Mouse (Mus musculus) T-helper 2 cell (primary cell): Measurements from ENCODE around the gene Ptgfr.

Source experiments
- in situ Hi-C: fragments of 300-600 bp; cut with MboI, MseI; formaldehyde crosslinking; loops from one replicate; pipeline ENCODE4 v1.15.1; 2025; ENCODE audit warnings: high pct_unique_total_duplicates

Gene Ptgfr

DNA sequence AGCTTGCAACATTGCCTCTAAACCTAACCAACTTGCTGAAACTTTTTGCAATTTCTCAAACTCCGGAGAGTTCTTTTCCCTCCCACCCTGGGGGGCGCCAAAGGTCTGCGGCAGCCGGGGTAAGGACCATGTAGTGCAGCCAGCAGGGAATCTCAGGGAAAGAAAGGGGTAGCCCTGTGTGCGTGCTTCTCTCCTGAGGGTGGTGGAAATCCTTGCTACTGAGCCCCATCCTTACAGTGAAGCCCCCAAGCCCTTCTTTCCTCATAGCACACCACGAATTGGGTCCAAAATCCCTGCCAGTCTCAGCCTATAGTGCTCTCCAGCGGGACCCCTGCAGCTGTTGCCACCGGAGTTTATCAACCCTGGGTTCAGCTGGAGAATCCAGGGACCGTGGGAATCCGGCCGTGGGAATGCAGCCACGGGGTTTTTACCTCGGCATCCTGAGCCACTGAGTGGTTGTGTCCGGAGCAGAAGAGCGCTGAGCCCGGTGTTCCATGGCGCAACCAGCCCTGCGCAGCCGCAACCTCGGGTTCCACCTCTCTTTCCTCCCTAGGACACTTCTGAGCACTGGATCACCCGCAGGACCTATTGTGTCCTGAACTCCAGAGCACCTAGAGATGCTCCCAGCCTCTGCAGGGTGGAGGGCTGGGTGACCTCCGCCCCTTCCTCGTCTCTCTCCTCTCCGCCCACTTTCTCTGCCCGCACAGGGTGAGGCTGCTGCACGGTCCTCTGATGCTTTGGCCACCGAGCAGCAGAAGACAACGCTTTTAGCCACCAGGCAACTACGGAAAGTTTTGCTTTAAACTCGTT lies at the start of gene Ptgfr:
Gene Ptgfr (minus strand): TSS at position 760 of the 810 bp plus-strand sequence.
- in situ Hi-C loops = no loop called here

- in situ Hi-C loops = no loop called here
Observed at GRCm38 (mm10) chr3:151883881-151884280, 46.5 kb upstream of the Ptgfr start.

DNA sequence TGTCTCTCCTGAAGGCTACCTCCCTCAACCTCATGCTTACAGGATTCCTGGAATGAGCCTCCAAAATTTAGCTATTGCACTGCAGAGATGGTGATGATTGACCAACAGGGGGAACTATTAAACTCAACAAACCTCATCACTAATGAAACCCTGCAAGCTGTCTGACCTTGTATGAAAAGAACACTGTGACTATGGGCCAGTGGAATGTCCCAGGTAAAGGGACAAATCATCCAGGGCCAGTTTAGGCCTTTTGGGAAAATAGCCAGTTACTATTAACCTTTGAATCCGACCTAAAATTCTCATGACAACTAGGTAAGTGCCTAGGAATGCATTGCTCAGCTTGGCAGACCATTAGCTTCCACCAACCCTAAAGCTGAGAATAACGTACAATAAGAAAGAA lies 42.6 kb upstream of the Ptgfr start:
- in situ Hi-C loops = no loop called here

DNA sequence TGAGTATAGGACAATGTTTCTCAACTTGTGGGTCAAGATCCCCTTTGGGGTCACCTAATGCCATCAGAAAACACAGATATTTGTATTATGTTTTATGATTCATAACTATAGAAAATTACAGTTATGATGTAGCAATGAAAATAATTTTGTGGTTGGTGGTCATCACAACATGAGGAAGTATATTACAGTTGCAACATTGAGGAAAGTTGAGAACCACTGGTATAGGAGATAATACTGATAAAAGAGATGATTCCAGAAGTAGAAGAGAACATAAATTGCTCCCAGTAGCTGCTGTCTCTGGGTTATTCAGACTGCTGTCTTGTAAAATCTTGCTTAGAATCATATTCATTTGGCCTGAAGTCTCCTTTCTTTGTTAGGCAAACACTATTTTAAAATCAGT lies 31.5 kb upstream of the Ptgfr start:
- in situ Hi-C loops = no loop called here

DNA sequence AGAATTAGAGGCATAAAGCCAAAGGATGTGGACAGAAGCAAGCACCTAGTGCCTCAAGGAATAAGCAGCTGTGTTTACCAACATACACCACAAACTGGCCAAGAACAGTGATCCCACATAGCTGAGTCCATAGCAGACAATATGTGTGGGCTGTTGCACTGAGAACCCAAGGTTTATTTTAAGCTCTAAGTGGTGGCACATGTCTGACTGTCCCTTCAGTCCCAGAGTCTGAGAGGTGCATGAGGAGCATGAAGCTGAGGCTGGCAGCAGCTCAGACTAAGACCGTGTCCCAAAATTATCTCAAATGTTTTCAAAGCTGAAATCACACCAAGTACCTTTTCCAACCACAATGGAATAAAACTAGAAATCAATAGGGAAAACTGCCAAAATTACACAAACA lies 13.9 kb upstream of the Ptgfr start:
- in situ Hi-C loops = no loop called here

- in situ Hi-C loops = no loop called here
Observed at GRCm38 (mm10) chr3:151850621-151851020, 13.2 kb upstream of the Ptgfr start.

DNA sequence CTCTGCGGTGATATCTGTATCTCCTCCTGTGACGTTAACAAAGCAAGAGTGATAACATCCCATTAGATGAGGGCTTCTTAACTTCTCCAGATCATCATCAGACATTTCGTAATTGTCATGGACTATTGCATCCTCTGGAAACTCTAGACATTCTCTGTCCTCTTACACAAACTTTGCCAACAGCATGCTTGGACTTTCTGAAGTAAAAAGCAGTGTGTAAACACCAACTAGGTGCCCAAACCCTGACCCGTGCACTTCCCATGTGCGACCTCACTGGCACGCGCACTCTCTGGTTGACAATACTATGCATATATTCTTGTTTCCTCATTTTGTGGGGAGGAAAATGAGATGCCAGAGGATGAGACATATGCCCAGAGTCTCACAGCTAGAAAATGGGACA lies 8.9 kb upstream of the Ptgfr start:
- in situ Hi-C loops = no loop called here

- in situ Hi-C loops = no loop called here
Observed at GRCm38 (mm10) chr3:151844361-151845154, 7.1 kb upstream of the Ptgfr start.

DNA sequence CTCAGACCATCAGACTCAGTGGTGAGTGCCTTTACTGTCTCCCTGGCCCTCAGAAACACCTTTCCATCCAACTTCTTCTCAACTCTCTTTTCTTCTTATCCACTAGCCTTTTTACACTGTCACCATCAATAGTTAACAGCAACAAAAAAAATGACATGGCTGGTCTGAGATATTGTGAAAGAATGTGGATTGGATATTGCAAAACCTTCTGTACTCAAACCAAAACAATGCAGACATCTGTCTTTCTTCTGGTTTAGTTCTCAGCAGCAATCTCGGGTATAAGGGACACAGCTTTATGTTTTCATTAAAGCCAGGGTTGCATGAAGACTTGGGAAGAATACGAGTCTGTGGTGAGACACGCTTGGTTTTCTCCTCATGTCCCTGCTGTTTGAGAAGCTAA lies 3.3 kb upstream of the Ptgfr start:
- in situ Hi-C loops = no loop called here

DNA sequence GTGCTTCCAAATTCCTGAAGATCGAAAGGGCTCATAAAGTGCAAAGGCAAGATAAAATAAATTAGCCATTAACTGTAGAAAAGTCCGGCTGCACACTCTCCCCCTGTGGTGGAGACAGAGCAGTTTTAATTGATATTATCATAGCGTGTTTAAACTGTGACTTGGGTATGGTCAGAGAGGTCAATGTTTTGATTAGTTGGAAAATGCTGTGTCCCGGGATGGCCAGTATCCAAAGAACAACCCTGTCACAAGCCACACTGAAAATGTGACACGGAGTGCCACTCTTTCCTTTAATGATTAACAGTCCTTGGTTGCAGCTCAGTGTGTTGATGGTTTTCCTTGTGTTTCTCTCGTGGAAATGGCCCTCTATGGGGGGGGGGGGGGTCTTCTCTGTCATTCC lies 942 bp upstream of the Ptgfr start:
- in situ Hi-C loops = no loop called here

DNA sequence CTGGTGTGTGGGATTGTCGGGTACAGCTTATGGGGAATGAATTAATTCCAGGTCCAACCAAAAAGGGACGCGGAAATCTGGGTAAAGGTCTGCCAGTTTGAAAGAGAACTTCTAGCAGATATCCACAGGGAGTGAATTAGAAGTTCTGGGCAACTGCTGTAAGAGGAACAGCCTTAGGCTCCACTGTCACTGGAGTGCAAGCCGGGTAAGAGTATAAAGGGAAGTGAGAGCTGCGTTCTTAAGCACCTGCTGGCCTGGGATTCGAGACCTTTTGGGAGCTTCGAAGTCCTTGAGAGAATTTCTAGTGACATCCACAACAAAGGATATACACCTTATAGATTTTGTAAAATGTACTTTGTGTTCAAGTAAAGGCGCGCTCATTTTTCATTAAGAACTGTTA lies 319 bp upstream of the Ptgfr start:
- in situ Hi-C loops = no loop called here

- in situ Hi-C loops = no loop called here
Observed at GRCm38 (mm10) chr3:151836451-151836850, 979 bp downstream of the Ptgfr start.

- in situ Hi-C loops = no loop called here
Observed at GRCm38 (mm10) chr3:151835831-151836230, 1.6 kb downstream of the Ptgfr start.

GRCm38 (mm10) chr3:151827950-151828610 lies 9.3 kb downstream of the Ptgfr start:
- in situ Hi-C loops = no loop called here

- in situ Hi-C loops = no loop called here
Observed at GRCm38 (mm10) chr3:151819811-151820210, 17.6 kb downstream of the Ptgfr start.

DNA sequence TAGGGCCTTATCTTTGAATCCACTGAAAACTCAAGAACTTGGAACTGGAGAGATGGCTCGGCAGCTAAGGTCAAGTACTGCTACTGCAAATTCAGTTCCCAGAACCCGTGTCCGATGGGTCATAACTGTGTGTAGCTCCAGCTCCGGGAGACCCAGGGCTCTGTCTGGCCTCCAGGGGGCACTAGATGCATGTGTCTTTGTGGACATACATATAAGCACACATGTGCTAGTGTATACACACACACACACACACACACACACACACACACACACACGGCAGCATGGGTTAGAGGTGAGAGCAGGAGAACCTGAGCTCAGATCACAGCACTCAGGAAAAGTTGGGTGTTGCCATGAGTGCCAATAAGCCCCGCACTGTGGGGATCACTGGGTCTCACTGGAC lies 19.2 kb downstream of the Ptgfr start:
- in situ Hi-C loops = no loop called here

DNA sequence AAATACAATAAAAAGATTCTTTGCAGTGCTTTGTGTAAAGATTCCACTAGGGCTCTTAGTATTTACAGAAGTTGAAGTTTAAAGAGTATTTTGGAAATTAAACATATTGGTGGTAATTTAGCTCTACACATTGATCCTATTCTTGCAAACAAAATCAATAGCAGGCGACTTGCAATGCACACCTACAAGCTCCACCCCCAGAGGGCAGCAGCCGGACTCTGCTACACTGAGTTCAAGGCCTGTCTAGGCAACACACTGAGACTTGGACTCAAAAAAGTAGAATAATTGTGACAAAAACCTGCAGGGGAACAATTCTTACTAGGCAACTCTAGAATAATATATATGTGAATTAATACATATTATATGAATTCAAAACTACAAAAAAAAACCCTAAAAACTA lies 28.8 kb downstream of the Ptgfr start:
- in situ Hi-C loops = no loop called here

- in situ Hi-C loops = no loop called here
Observed at GRCm38 (mm10) chr3:151788622-151789021, 48.8 kb downstream of the Ptgfr start.

GRCm38 (mm10) chr3:151775089-151775488 lies 62.3 kb downstream of the Ptgfr start:
- in situ Hi-C loops = no loop called here

- in situ Hi-C loops = no loop called here
Observed at GRCm38 (mm10) chr3:151771074-151771473, 66.4 kb downstream of the Ptgfr start.

GRCm38 (mm10) chr3:151749737-151750136 lies 87.7 kb downstream of the Ptgfr start, which contains the start of gene Ifi44:
Gene Ifi44, minus strand, starts transcription at chr3:151749960.
- in situ Hi-C loops = no loop called here

DNA sequence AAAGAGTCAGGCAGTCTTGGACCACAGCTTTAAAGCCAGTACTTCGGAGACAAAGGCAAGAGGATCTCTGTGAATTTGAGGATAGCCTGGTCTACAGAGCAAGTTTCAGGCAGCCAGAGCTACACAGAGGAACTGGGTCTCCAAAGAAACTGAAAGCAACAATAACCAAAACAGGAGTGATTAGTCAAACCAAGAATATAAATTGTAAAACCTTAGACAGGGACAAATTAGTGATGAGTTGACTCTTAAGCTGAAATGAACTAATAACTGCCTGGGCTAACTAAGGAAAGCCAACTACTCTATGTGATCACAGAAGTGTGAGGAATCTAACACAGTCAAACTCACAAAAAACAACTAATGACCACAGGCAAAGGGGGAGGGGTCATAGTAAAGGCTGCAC lies 88.9 kb downstream of the Ptgfr start:
- in situ Hi-C loops = no loop called here
